Mouse (Mus musculus) lung, postnatal 14 days (tissue): ENCODE results near the gene Sox12.

Experiments
- DNase-seq: peaks from one replicate; pipeline ENCODE4 v3.0.0; 2021

The Sox12 gene

DNA sequence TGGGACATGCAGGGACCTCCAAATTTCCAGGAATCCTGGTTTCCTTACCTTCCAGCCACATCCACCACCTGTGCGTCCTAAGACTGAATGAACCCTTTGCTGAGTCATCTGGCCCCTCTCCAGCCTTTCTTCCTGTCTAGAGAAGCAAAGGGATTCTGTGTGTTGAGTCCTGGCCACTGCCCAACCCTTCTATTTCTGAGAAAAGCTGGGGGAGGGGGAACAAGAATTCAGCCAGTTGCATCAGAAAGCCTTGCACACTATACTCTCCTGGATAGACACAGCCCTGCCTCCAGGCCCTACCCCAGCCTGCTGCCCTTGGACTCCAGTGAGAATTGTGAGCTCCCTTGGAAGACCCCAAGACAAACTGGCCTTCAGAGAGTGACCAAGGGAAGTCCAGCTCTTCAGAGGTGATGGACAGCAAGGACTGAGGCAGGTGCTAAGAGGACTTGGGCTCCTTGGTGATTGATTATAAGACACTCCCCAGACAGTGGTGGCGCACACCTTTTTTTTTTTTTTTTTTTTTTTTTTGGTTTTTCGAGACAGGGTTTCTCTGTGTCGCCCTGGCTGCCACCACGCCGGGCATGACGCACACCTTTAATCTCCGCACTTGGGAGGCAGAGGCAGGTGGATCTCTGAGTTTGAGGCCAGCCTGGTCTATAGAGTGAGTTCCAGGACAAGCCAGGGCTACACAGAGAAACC is 47.9 kb downstream of the Sox12 start:
- peak; percentile 63 for DNase-seq

DNA sequence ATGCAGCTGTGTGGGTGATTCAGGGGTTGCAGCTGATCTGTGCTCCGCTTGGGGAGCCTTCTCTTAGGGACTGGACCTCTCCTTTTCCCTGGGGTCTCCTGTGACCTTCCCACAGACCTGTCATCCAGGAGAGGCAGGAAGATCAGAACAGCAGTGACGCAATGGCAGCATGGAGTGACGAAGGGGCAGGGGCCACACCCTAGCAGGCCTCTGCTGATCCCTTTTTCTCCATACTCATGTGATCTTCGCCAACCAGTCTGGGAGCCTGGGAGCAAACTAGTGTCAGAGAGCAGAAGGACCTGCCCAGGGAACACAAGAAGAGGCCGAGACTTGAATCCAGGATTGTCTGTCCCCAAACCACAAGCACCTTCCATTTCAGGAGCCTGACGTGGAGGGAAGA is 48.7 kb downstream of the Sox12 start:
- no peak for DNase-seq

DNA sequence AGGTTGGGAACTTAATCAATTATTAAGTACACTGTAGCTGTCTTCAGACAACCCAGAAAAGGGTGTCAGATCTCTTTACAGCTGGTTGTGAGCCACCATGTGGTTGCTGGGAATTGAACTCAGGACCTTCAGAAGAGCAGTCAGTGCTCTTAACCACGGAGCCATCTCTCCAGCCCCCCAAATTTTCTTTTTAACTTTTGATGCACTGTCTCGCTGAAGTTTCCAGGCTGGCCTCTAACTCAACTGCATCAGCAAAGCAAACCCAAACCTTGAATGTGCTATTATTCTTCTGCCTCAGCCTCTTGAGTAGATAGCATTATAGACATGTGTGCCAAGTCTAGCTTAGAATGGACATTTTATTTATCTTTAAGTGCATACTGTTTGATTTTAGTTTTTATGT is 50.1 kb downstream of the Sox12 start:
- no peak for DNase-seq

DNA sequence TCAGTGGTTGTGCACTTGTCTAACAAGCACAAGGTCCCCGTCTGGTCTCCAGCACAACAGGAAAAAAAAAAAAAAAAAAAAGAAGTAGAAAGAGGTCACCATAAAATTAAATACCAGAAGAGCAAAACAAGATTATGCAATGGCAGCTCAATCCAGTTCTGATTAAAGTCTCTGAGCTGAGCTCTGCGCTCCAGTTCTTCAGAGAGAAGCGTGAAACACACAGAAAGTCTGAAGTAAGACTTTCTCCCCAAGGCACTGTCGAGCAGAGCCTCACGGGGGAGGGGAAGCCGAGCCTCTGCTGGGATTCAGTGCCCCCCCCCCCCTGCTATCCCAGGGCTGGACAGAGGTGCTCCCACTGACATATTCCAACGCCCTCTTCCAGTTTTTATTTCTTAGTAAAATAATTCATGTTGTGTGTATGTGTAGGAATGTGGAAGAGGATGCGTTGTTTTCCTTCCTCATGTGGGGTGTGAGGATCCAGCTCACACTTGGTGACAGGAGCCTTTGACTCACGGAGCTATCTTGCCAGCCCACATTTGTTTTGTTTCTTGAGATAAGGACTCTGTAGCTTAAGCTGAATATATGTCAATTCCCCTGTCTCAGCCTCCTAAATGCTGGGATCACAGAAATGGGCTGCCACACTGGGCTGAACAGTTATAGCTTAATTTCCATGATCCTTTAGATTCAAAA is 50.9 kb downstream of the Sox12 start:
- no peak for DNase-seq

DNA sequence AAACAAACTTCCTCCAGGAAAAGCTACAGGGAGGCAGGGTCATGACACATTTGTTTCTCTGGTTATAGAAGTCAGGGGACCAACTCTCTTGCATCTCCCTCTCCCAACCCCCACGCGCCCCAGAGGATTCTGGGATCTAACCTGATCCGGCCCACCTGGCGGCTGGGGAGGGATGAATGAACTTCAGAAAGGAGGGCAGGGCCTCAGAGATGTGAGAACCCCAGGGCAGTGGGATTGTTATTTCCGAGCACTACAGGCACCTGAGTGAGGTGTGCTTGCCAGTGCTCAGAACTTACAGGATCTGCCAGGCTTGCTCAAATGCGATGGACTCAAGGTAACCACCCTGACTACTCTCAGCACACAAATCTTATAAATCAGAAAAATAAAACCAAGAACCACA is 52.5 kb downstream of the Sox12 start:
- DNase-seq = no peak

DNA sequence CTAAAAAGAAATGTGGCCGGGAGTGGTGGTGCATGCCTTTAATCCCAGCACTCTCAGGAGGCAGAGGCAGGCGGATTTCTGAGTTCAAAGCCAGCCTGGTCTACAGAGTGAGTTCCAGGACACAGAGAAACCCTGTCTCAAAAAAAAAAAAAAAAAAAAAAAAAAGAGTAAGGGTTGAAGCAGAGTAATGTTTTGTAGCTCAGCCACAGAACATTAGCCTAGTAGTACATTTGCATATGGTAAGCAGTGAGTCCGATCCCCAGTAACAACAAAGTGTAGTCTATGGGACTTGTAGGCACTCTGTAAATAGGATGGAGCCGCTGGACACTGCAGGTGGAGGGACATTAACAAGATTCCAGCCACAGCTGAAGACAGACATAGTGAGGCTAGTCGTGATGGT is 53.0 kb downstream of the Sox12 start:
- no peak for DNase-seq

DNA sequence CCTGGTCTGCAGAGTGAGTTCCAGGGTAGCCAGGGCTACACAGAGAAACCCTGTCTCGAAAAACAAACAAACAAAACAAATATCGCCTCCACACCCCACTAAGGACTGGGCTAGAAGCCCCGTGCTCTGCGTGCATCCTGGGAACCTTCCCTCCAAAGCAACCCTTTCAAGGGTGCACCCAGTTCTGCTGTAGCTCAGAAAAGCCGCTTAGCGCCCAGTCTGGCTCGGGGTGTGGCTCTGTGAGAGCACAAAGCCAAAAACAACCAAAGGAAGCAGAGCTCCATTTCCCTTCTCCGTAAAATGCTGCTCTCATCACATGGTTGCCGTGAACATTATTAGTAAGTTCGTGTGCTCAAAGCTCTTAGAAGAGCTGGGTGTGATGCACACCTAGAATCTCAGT is 53.5 kb downstream of the Sox12 start:
- peak; percentile 48 for DNase-seq
